Mouse (Mus musculus) heart, postnatal 0 days (tissue): ENCODE results near the gene Tbc1d1.

ENCODE experiments used
- CTCF ChIP-seq: IDR thresholded peaks from 2 replicates; pipeline ENCODE4 v1.5.1; 2016; ENCODE audit warnings: antibody characterized with exemption, control low read depth, low read depth
- EP300 ChIP-seq: IDR thresholded peaks from 2 replicates; pipeline ENCODE4 v1.6.1; 2016; ENCODE audit warnings: antibody characterized with exemption, low read depth

DNA sequence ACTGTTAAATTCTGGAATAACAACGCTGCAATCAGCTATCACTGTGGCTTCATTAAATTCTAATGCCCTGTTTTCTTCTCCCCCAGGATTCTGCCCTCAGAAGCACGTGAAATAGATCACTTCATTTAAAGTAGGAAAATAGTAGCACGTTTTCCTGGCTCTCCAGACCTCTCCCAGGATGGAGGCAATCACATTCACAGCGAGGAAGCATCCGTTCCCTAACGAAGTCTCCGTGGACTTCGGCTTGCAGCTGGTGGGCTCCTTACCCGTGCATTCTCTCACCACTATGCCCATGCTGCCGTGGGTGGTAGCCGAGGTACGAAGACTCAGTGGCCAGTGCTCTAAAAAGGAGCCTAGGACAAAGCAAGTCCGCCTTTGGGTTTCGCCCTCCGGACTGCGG is 17.2 kb downstream of the Tbc1d1 start:
- TF ChIP-seq CTCF (no peak), EP300 (no peak)
